Mouse (Mus musculus): ENCODE measurements around the gene Lmnb2. TPM values are rescaled to one million over a fixed set of nuclear protein-coding genes. Genes with fewer than 3 reads are reported as not detected.
A peak's percentile ranks its signal among the peaks of the same experiment; 100 is the strongest.

Lmnb2 gene
- polyA plus RNA-seq, 1 experiment, result 8.5 TPM

- WGBS, result 63% methylated on average over 5 of the region's 5 CpGs
- TF ChIP-seq CTCF (conservative IDR thresholded peaks at IDR 0.05; ENCODE audit: insufficient read depth, insufficient read length, low read depth, low read length), result no peak
- TF ChIP-seq POLR2A (IDR thresholded peaks at IDR 0.05; ENCODE audit: low read depth, low read length), result no peak
- 0 out of 2 replicates have a peak overlapping the region, but pooled peaks have one; percentile 3 for H3K27ac ChIP-seq (ENCODE audit: insufficient read depth, low read depth, low read length)
- no peaks in the 10 kb centered on the region for H3K27me3 ChIP-seq (replicated peaks; ENCODE audit: control insufficient read depth, insufficient read depth, low read length)
- DNase-seq, result peak; percentile 58
- 0 out of 2 replicates have a peak, but pooled peaks cover 7% of the 10 kb centered on the region for H3K4me1 ChIP-seq (ENCODE audit: control insufficient read depth, insufficient read depth, low read length)
- H3K36me3 ChIP-seq (ENCODE audit: control insufficient read depth, insufficient read depth, low read length), result no peaks in the 10 kb centered on the region
- H3K4me3 ChIP-seq (ENCODE audit: insufficient read depth, low read depth, low read length), result no peak overlapping the region
Observed at GRCm38 (mm10) chr10:80914253-80914656, 3.8 kb downstream of the Lmnb2 start.

- DNase-seq, result no peak
- no peaks in the 10 kb centered on the region for H3K27me3 ChIP-seq (replicated peaks; ENCODE audit: control insufficient read depth, insufficient read depth, low read length)
- TF ChIP-seq CTCF (conservative IDR thresholded peaks at IDR 0.05; ENCODE audit: insufficient read depth, insufficient read length, low read depth, low read length) (no peak), POLR2A (IDR thresholded peaks at IDR 0.05; ENCODE audit: low read depth, low read length) (no peak)
- no peaks in the 10 kb centered on the region for H3K36me3 ChIP-seq (ENCODE audit: control insufficient read depth, insufficient read depth, low read length)
- no peak overlapping the region for H3K27ac ChIP-seq (ENCODE audit: insufficient read depth, low read depth, low read length)
- H3K4me3 ChIP-seq (ENCODE audit: insufficient read depth, low read depth, low read length), result no peak overlapping the region
- H3K4me1 ChIP-seq (ENCODE audit: control insufficient read depth, insufficient read depth, low read length), result 0 out of 2 replicates have a peak, but pooled peaks cover 7% of the 10 kb centered on the region
- WGBS, result 70% methylated on average over 8 of the region's 8 CpGs
Observed at GRCm38 (mm10) chr10:80913364-80914011, 4.6 kb downstream of the Lmnb2 start.

GRCm38 (mm10) chr10:80911891-80912290 is 6.2 kb downstream of the Lmnb2 start:
- DNase-seq, result no peak
- no peak for TF ChIP-seq CTCF (conservative IDR thresholded peaks at IDR 0.05; ENCODE audit: insufficient read depth, insufficient read length, low read depth, low read length)
- no peak for TF ChIP-seq POLR2A (IDR thresholded peaks at IDR 0.05; ENCODE audit: low read depth, low read length)
- H3K4me1 ChIP-seq (ENCODE audit: control insufficient read depth, insufficient read depth, low read length), result 0 out of 2 replicates have a peak, but pooled peaks cover 7% of the 10 kb centered on the region
- no peak overlapping the region for H3K27ac ChIP-seq (ENCODE audit: insufficient read depth, low read depth, low read length)
- H3K4me3 ChIP-seq (ENCODE audit: insufficient read depth, low read depth, low read length), result no peak overlapping the region
- no peaks in the 10 kb centered on the region for H3K27me3 ChIP-seq (replicated peaks; ENCODE audit: control insufficient read depth, insufficient read depth, low read length)
- H3K36me3 ChIP-seq (ENCODE audit: control insufficient read depth, insufficient read depth, low read length), result no peaks in the 10 kb centered on the region

- Histone ChIP-seq H3K27me3 (replicated peaks; ENCODE audit: control insufficient read depth, insufficient read depth, low read length) (no peaks in the 10 kb centered on the region), H3K4me3 (ENCODE audit: insufficient read depth, low read depth, low read length) (no peak overlapping the region), H3K36me3 (ENCODE audit: control insufficient read depth, insufficient read depth, low read length) (no peaks in the 10 kb centered on the region), H3K27ac (ENCODE audit: insufficient read depth, low read depth, low read length) (no peak overlapping the region), H3K4me1 (ENCODE audit: control insufficient read depth, insufficient read depth, low read length) (0 out of 2 replicates have a peak, but pooled peaks cover 7% of the 10 kb centered on the region)
- DNase-seq, result no peak
- TF ChIP-seq CTCF (conservative IDR thresholded peaks at IDR 0.05; ENCODE audit: insufficient read depth, insufficient read length, low read depth, low read length), result no peak
- 92% methylated on average over 4 of the region's 4 CpGs for WGBS
Observed at GRCm38 (mm10) chr10:80911354-80911753, 6.7 kb downstream of the Lmnb2 start.

- DNase-seq, result no peak
Observed at GRCm38 (mm10) chr10:80909375-80910162, 8.5 kb downstream of the Lmnb2 start.

GRCm38 (mm10) chr10:80904709-80905108 is 13.3 kb downstream of the Lmnb2 start:
- no peaks in the 10 kb centered on the region for H3K27me3 ChIP-seq (replicated peaks; ENCODE audit: control insufficient read depth, insufficient read depth, low read length)
- H3K4me3 ChIP-seq (ENCODE audit: insufficient read depth, low read depth, low read length), result no peak overlapping the region
- TF ChIP-seq CTCF (conservative IDR thresholded peaks at IDR 0.05; ENCODE audit: insufficient read depth, insufficient read length, low read depth, low read length), result no peak
- TF ChIP-seq POLR2A (IDR thresholded peaks at IDR 0.05; ENCODE audit: low read depth, low read length), result no peak
- no peaks in the 10 kb centered on the region for H3K36me3 ChIP-seq (ENCODE audit: control insufficient read depth, insufficient read depth, low read length)
- H3K27ac ChIP-seq (ENCODE audit: insufficient read depth, low read depth, low read length), result no peak overlapping the region
- 90% methylated on average over 11 of the region's 11 CpGs for WGBS
- no peak for DNase-seq
- H3K4me1 ChIP-seq (ENCODE audit: control insufficient read depth, insufficient read depth, low read length), result peaks cover 3% of the 10 kb centered on the region; the same call in 1 of the 2 replicates

More at GRCm38 (mm10) chr10:80909375-80910162, 8.5 kb downstream of the Lmnb2 start:
- no peak overlapping the region for H3K27ac ChIP-seq (ENCODE audit: insufficient read depth, low read depth, low read length)
- WGBS, result 93% methylated on average over 22 of the region's 22 CpGs
- no peaks in the 10 kb centered on the region for H3K27me3 ChIP-seq (replicated peaks; ENCODE audit: control insufficient read depth, insufficient read depth, low read length)
- no peaks in the 10 kb centered on the region for H3K36me3 ChIP-seq (ENCODE audit: control insufficient read depth, insufficient read depth, low read length)
- no peak overlapping the region for H3K4me3 ChIP-seq (ENCODE audit: insufficient read depth, low read depth, low read length)
- H3K4me1 ChIP-seq (ENCODE audit: control insufficient read depth, insufficient read depth, low read length), result 0 out of 2 replicates have a peak, but pooled peaks cover 7% of the 10 kb centered on the region
- TF ChIP-seq CTCF (conservative IDR thresholded peaks at IDR 0.05; ENCODE audit: insufficient read depth, insufficient read length, low read depth, low read length) (no peak), POLR2A (IDR thresholded peaks at IDR 0.05; ENCODE audit: low read depth, low read length) (no peak)

Data from kidney, adult 2 months (tissue).